Mouse (Mus musculus) kidney, adult 2 months (tissue): ENCODE results near the gene Smdt1.

Experiments used
- CTCF ChIP-seq: fragments of 200-500 bp; conservative IDR thresholded peaks from 2 replicates; pipeline ENCODE4 v1.5.1; 2011; ENCODE audit warnings: low read depth, mild to moderate bottlenecking, control low read depth, low read length, moderate library complexity, mixed read lengths; ENCODE audit not compliant: insufficient read depth, insufficient read length
- POLR2A ChIP-seq: fragments of 200-500 bp; IDR thresholded peaks from one replicate; pipeline ENCODE4 v1.6.1; 2011; ENCODE audit warnings: low read depth, low read length, control low read depth

DNA sequence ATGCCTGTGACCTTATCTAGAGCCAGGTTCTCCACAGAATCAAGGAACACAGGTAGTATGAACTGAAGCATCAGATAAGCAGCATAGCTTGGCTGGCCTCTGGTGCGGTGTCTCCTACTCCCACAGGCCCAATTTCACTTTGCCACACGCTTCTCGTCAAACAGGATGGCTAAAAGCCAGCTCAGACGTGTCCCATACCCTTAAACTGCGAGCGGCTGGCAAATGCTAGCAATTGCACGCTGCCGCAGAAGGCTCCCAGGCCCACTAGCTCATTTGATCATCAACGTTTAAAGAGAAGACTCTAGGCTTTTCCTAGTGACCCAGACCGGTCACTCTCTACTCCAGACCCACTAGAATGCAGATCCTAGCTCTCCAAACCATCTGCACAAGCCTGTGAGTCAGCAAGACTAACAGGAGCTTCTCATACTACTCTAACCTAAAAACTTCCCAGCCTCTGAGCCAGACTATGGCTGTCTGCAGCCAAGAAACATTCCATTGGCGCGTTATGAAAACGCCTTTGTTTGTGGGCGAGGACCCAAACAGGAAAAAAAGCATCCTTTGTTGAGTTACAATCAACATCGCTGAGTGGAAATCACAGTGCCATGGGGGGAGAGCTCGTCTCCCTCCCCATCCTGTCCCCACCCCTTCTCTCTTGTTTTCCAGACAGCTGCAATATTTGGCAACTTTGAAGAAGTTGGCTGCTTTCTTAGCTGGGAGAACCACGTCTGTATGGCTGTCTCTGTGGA, 37.8 kb downstream of the Smdt1 start:
- TF ChIP-seq CTCF, result no peak
- TF ChIP-seq POLR2A, result no peak
